Mouse (Mus musculus) stomach, embryonic 15.5 days (tissue): Measurements from ENCODE around the gene H2-Q10. TPM values are rescaled to one million over a fixed set of nuclear protein-coding genes. Genes with fewer than 3 reads are reported as not detected.
"Not testable (repeated sequence)": the region's sequence is repeated elsewhere in the genome, so short reads cannot be mapped to it uniquely, and the experiment has no call there.

Source experiments
- ATAC-seq: fragments of 200-750 bp; cut with Nextera tagmentation; 2 replicates; pipeline ENCODE4 v1.8.0; 2017; ENCODE audit warnings: low read depth, moderate number of reproducible peaks, moderate TSS enrichment; ENCODE audit not compliant: insufficient read depth, low FRiP score
- H3K27ac ChIP-seq: fragments of 300-500 bp; sonication (generic); 2 replicates; pipeline ENCODE4 v1.5.1; 2015; ENCODE audit warnings: mild to moderate bottlenecking, inconsistent platforms
- H3K27me3 ChIP-seq: fragments of 300-500 bp; sonication (generic); replicated peaks from 2 replicates; pipeline ENCODE4 v1.6.1; 2015; ENCODE audit warnings: inconsistent platforms
- H3K36me3 ChIP-seq: fragments of 300-500 bp; sonication (generic); 2 replicates; pipeline ENCODE4 v1.6.1; 2015; ENCODE audit warnings: inconsistent platforms
- H3K4me1 ChIP-seq: fragments of 300-500 bp; sonication (generic); 2 replicates; pipeline ENCODE4 v1.6.1; 2015; ENCODE audit warnings: inconsistent platforms
- H3K4me2 ChIP-seq: fragments of 300-500 bp; sonication (generic); 2 replicates; pipeline ENCODE4 v1.6.1; 2015; ENCODE audit warnings: mild to moderate bottlenecking, inconsistent platforms
- H3K4me3 ChIP-seq: fragments of 300-500 bp; sonication (generic); replicated peaks from 2 replicates; pipeline ENCODE4 v1.5.1; 2015; ENCODE audit warnings: inconsistent platforms
- H3K9ac ChIP-seq: fragments of 300-500 bp; sonication (generic); 2 replicates; pipeline ENCODE4 v1.6.1; 2015; ENCODE audit warnings: inconsistent platforms
- H3K9me3 ChIP-seq: fragments of 300-500 bp; sonication (generic); 2 replicates; pipeline ENCODE4 v1.6.1; 2016; ENCODE audit warnings: inconsistent platforms
- WGBS: fragments of 180-500 bp; shearing (Covaris S2); methylation state at CpG from one replicate; pipeline ENCODE4 v1.1.7; 2015; 5-methylcytosine and 5-hydroxymethylcytosine counted together
- polyA plus RNA-seq: library from polyadenylated mRNA; unstranded; fragments of >200 nt; fragmentation: Nextera tagmentation; extraction: Ambion mirVana; gene quantifications from 2 replicates; pipeline ENCODE4 v1.2.1, GENCODE M21; 2015

H2-Q10 gene
- polyA plus RNA-seq, 1 experiment from 2014 or later, result 29.3 TPM

DNA sequence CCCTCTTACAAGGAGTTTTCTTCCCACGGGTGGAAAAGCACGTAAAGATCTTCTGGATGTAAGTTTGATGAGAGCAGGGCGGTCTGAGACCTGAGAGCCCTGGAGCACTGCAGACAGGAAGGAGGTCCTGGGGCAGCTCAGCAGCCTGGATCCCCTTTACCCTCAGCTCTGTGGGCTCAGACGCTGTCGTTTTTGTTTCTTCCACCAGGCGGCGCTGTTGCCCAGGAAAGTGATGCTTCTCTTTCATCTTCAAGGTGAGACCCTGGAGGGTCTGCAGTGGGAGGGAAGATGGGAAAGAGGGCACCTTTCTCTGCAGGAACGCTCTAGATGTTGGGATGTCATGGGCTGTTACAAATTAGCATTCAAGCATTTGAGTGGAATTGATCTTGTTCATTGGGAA, 35.1 kb upstream of the H2-Q10 start:
- not testable (repeated sequence) for H3K4me1 ChIP-seq, H3K9ac ChIP-seq, H3K27ac ChIP-seq, H3K9me3 ChIP-seq, H3K4me2 ChIP-seq, H3K36me3 ChIP-seq, ATAC-seq, H3K4me3 ChIP-seq
- peaks cover 11% of the 10 kb centered on the region; the same call in 1 of the 2 replicates for H3K27me3 ChIP-seq
- WGBS, result 8% methylated on average over 8 of the region's 8 CpGs

GRCm38 (mm10) chr17:35435577-35435976, 34.3 kb upstream of the H2-Q10 start:
- WGBS, result 81% methylated on average over 3 of the region's 3 CpGs
- not testable (repeated sequence) for ATAC-seq, H3K4me2 ChIP-seq, H3K36me3 ChIP-seq, H3K4me3 ChIP-seq, H3K9me3 ChIP-seq, H3K9ac ChIP-seq, H3K4me1 ChIP-seq, H3K27ac ChIP-seq
- H3K27me3 ChIP-seq, result peaks cover 16% of the 10 kb centered on the region; the same call in 1 of the 2 replicates

- H3K4me1 ChIP-seq, H3K9ac ChIP-seq, H3K36me3 ChIP-seq, H3K4me3 ChIP-seq, H3K4me2 ChIP-seq, ATAC-seq, H3K9me3 ChIP-seq, H3K27ac ChIP-seq: not testable (repeated sequence)
- peaks cover 16% of the 10 kb centered on the region; the same call in 1 of the 2 replicates for H3K27me3 ChIP-seq
- WGBS, result 44% methylated on average over 1 of the region's 1 CpGs
Measured at GRCm38 (mm10) chr17:35437386-35437936, 32.4 kb upstream of the H2-Q10 start.

DNA sequence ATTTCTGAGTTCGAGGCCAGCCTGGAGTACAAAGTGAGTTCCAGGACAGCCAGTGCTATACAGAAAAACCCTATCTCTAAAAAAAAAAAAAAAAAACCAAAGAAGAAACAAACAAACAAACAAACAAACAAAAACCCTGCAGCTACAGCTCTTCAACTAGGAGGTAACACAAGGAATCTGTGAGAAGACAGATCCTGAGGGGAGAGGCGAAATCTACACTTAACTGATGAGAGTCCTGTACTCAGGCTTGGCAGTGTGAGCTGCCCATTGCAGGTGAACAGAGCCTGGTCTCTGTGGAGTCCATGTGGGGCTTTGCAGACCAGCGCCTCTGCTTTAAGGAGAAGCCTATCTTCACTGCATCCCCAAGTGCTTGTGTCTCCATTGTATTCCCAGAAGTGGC, 31.5 kb upstream of the H2-Q10 start:
- H3K9ac ChIP-seq, H3K9me3 ChIP-seq, H3K4me1 ChIP-seq, H3K36me3 ChIP-seq, ATAC-seq, H3K27ac ChIP-seq, H3K4me2 ChIP-seq, H3K4me3 ChIP-seq: not testable (repeated sequence)
- H3K27me3 ChIP-seq, result peaks cover 16% of the 10 kb centered on the region; the same call in 1 of the 2 replicates
- WGBS, result 77% methylated on average over 2 of the region's 3 CpGs

DNA sequence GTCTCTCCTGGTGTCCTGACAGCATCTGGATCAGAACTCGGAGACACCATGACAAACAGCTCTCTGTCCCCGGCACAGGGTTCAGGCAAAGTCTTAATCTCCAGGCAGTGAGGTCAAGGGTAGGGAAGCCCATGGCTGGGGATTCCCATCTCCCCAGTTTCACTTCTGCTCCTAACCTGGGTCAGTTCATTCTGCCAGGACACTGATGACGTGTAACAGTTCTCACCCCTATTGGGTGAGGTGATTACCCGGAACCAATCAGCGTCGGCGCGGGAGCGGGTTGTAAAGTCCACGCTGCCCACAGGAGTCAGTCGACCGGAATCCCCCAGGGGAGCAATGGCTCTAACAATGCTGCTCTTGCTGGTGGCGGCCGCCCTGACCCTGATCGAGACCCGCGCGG, 31.0 kb upstream of the H2-Q10 start, which contains the start of gene H2-Q7:
Gene H2-Q7, plus strand, starts transcription at position 271 of the 400 bp plus-strand sequence.
- ATAC-seq, result peak; percentile 87
- H3K27ac ChIP-seq, H3K4me1 ChIP-seq, H3K36me3 ChIP-seq, H3K9ac ChIP-seq, H3K9me3 ChIP-seq: not testable (repeated sequence)
- H3K4me2 ChIP-seq, result peak within 1 kb of the TSS; percentile 86
- peaks cover 16% of the 10 kb centered on the region; the same call in 1 of the 2 replicates for H3K27me3 ChIP-seq
- 3% methylated on average over 18 of the region's 18 CpGs for WGBS
- H3K4me3 ChIP-seq, result peak within 1 kb of the TSS; percentile 42

GRCm38 (mm10) chr17:35439295-35439747, 30.6 kb upstream of the H2-Q10 start:
- H3K36me3 ChIP-seq, H3K9me3 ChIP-seq, H3K27ac ChIP-seq, H3K4me1 ChIP-seq, H3K9ac ChIP-seq: not testable (repeated sequence)
- Histone ChIP-seq H3K4me2 (peak overlapping the region; percentile 86), H3K4me3 (peak overlapping the region; percentile 42), H3K27me3 (peaks cover 16% of the 10 kb centered on the region; the same call in 1 of the 2 replicates)
- ATAC-seq, result peak; percentile 9; the same call in 1 of the 2 replicates
- WGBS, result 1% methylated on average over 47 of the region's 48 CpGs

GRCm38 (mm10) chr17:35439925-35440645, 29.8 kb upstream of the H2-Q10 start:
- H3K27ac ChIP-seq, H3K36me3 ChIP-seq, H3K4me3 ChIP-seq, H3K9me3 ChIP-seq, ATAC-seq, H3K9ac ChIP-seq, H3K4me1 ChIP-seq: not testable (repeated sequence)
- Histone ChIP-seq H3K27me3 (peaks cover 16% of the 10 kb centered on the region; the same call in 1 of the 2 replicates), H3K4me2 (0 out of 2 replicates have a peak overlapping the region, but pooled peaks have one; percentile 86)
- 40% methylated on average over 27 of the region's 27 CpGs for WGBS

DNA sequence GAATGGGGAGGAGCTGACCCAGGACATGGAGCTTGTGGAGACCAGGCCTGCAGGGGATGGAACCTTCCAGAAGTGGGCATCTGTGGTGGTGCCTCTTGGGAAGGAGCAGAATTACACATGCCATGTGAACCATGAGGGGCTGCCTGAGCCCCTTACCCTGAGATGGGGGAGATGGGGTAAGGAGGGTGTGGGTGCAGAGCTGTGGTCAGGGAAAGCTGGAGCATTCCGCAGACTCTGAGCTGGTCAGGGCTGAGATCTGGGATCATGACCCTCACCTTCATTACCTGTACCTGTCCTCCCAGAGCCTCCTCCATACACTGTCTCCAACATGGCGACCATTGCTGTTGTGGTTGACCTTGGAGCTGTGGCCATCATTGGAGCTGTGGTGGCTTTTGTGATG, 27.5 kb upstream of the H2-Q10 start:
- not testable (repeated sequence) for H3K27ac ChIP-seq, H3K4me2 ChIP-seq, ATAC-seq, H3K4me1 ChIP-seq, H3K36me3 ChIP-seq, H3K9ac ChIP-seq, H3K4me3 ChIP-seq, H3K9me3 ChIP-seq
- peaks cover 10% of the 10 kb centered on the region; the same call in 1 of the 2 replicates for H3K27me3 ChIP-seq
- WGBS, result 86% methylated on average over 2 of the region's 2 CpGs

DNA sequence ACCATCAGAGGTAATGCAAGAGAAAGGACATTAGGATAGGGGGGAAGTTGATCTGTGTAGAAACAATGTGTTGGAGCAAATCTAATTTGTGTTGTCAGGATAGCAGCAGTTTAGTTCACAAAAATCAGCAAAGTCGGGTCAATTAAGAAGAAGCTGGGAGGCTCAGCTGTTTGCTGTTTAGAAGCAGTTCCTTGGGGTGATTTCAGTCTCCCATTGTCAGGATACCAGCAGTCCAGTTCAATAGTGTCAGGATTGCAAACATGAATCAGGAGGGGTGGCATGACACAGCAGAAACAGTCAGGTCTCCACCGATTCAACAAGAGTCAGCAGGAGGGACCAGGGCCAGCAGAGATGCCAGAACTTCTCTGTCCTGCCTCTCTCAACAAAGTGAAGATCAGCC, 25.4 kb upstream of the H2-Q10 start:
- H3K4me3 ChIP-seq, H3K36me3 ChIP-seq, H3K27ac ChIP-seq, ATAC-seq, H3K27me3 ChIP-seq, H3K9me3 ChIP-seq, H3K4me2 ChIP-seq, H3K4me1 ChIP-seq, H3K9ac ChIP-seq: not testable (repeated sequence)
- 84% methylated on average over 2 of the region's 2 CpGs for WGBS

DNA sequence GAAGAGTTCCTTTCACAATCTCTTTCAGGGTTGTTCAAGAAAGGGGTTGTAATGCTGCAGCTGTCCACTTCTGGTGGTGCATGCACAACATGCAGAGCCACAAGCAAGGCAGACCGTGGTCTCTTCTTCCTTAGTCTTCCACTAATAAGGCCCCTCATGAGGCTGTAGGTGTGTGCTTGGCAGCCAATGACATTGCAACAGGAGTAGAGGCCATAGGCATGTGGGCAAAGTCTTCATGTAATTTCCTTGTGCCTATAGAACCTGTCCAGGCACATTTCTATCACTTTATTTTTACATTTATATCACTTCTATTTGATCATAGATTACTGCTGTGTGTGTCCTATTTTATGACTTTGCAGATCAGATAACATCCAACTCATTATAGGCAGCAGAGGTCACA, 11.6 kb upstream of the H2-Q10 start:
- not testable (repeated sequence) for H3K27ac ChIP-seq, H3K27me3 ChIP-seq, H3K9me3 ChIP-seq, H3K36me3 ChIP-seq, ATAC-seq, H3K4me1 ChIP-seq, H3K4me2 ChIP-seq, H3K4me3 ChIP-seq, H3K9ac ChIP-seq
- WGBS, result no CpG with 5 or more reads among the region's 1 CpGs

DNA sequence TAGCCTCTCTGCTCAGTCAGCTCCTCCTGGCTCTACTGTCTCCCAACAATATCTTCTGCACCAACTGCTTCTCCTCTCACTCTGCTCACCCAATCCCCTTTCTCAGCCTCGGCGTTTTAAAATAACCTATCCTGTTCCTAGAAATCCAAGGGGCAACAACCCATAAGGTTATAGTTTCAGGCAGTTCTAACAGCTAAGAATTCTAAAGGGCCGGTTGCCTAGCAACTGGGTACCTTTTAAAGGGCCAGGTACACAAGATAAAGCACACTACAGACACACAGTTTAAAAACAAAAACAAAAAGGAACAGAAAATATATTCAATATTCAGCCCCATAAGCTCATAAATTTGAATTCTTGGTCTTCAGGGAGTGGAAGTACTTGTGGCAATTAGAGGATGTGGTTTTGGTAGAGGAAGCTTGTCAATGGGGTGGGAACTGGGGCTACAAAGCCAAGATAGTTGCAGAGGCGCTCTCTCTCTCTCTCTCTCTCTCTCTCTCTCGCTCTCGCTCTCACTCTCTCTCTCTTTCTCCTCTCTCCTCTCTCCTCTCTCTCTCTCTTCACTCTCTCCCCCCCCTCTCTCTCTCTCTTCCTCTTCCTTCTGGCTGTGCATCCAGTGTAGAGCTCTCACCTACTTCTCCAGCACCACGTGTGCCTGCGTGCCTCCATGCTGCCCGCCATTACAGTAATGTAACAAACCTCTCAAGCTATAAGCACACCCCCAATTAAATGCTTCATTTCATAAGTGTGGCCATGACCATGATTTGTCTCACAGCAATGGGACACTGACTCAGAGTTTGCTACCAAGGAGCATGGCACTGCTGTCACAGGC, 9.2 kb upstream of the H2-Q10 start:
- not testable (repeated sequence) for H3K4me2 ChIP-seq, ATAC-seq, H3K36me3 ChIP-seq, H3K27ac ChIP-seq, H3K27me3 ChIP-seq, H3K9me3 ChIP-seq, H3K4me1 ChIP-seq, H3K4me3 ChIP-seq, H3K9ac ChIP-seq
- WGBS, result 65% methylated on average over 3 of the region's 9 CpGs

DNA sequence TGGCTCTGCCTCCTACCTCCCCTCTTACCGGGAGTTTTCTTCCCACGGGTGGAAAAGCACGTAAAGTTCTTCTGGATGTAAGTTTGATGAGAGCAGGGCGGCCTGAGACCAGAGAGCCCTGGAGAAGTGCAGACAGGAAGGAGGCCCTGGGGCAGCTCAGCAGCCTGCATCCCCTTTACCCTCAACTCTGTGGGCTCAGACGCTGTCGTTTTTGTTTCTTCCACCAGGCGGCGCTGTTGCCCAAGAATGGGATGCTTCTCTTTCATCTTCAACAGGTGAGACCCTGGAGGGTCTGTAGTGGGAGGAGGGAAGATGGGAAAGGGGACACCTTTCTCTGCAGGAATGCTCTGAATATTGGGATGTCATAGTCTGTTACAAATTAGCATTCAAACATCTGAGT, 4.2 kb upstream of the H2-Q10 start:
- H3K9ac ChIP-seq, H3K4me2 ChIP-seq, H3K4me3 ChIP-seq, H3K9me3 ChIP-seq, ATAC-seq, H3K4me1 ChIP-seq, H3K27ac ChIP-seq, H3K36me3 ChIP-seq: not testable (repeated sequence)
- 12% methylated on average over 8 of the region's 8 CpGs for WGBS
- peaks cover 18% of the 10 kb centered on the region for H3K27me3 ChIP-seq
